Mouse (Mus musculus) cerebellum, adult 8-10 months (tissue): ENCODE results near the gene Gm5737.

Source experiments
- DNase-seq: peaks from one replicate; pipeline ENCODE4 v3.0.0; 2022

Gene Gm5737

DNA sequence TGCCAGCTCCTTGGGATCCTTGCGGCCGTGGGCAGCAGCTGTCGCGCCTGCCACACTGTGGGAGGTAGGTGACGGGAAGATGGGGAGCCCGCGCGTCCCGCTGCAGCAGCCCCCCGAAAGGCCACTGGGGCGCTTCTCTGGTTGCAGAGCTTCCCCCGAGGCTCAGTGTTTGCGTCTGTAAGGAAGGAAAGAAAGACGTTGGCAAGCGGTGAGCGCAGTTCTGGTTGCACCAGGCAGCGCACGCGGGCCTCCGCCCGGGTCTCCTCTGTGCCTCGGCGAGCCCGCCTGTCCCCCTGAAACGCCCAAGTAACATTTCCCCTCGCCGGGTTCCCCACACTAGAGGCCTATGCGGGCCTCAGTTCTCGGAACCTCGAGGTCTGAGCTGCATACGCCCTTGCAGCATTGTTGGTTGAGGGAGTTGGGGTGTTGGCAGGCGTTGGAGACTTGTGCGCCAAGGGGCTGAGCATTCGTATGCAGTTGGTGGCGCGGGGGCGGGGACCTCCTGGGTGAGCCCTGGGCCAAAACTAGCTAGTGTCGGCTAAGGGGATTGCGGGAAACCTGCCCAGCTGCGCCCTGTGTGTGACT, 31.0 kb downstream of the Gm5737 start:
- peak; percentile 82 for DNase-seq

DNA sequence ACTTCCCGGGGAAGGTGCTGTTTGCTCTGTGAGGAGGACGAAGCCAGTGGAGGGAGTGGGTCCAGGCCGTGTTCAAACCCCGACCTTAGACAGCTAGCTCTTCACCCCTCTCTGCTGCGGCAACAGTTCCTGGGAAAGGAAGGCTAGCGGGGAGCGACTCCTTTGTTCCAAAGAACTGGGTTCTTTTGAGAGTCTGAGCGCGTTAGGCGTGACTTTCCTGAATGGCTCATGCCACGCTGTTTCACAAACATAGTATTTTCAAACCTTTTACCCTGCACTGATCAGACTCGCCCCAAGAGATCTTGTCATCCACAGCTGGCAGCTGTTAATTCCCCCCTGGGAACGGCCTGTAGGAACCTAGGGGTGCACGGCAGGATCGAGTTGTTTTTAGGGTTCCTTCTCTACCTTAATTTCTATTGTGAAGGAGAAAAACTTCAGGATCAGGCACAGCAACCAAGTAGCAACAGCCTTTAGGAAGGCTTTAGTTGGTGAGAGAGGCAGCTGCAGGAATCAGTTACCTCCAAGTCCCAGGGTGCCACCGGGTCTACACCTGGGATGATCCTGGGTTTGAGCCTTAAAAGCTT, 31.8 kb downstream of the Gm5737 start:
- no peak for DNase-seq

DNA sequence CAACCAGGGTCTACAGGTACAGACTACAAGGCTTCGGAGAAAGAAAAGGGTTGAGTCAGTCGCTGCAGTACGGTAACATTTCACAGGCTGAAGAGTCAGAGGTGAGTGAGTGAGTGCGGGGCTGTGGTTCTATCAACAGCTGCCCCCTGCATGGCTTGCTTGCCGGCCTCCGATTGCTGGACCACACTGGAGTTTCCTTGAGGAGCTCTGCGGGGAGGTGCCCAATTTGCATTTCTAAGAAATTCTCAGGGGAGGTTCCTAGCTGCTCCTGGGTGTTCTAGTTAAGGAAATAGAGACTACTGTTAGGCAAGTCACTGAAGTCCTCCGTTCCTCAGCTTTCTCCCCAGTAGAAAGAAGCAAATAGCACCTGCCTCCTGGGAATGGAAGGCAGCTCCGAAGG, 32.5 kb downstream of the Gm5737 start:
- no peak for DNase-seq

DNA sequence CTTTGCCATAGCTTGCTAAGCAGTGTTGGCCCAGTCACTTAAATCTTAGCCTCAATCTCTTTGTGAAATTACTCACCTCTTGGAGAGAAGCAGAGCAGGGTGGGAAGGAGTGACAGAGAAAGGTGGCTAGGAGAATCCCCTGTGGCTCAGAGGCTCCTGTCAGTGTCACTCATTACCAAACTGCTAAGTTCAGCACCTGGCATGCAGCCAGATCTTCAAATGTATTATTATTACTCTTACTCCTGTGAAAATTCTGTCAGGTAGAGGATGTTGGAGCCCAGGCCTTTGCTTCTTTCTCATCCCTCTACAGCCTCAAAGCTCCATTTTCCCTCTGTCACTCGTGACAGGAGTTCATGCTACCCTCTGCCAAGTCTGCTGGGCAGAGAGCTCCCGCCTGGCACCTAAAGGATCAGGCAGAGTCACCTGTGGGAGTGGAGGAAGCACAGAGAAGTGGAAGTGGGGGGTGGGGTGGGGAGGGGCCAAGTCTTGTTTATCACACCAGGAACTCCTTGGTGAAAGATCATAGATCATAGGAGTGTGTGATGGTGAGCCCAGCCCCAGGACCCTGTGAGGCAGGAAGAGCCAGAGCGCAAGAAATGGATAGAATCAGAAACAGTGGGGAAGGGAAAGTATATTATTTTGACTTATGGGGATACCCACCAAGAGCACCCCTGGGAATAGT, 36.8 kb downstream of the Gm5737 start:
- DNase-seq, result no peak

DNA sequence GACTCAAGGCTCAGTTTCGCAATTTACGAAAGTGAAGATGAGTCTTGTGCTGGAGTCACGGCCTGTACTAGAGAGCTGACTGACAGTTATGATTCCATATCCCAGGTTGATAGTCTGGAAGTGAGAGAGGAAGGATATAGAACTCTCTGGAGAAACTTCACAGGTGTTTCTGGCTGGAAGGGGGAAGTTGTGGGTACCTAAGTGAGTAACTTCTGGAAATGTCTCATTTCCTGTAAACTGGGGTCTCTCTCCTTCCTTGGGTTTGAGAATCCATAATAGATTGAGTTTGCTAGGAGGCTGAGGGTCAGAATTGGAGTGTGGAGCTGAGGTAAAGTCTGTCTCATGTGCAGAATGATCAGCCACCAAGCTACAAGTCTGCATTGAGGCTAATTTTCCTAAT, 38.0 kb downstream of the Gm5737 start:
- DNase-seq, result no peak

DNA sequence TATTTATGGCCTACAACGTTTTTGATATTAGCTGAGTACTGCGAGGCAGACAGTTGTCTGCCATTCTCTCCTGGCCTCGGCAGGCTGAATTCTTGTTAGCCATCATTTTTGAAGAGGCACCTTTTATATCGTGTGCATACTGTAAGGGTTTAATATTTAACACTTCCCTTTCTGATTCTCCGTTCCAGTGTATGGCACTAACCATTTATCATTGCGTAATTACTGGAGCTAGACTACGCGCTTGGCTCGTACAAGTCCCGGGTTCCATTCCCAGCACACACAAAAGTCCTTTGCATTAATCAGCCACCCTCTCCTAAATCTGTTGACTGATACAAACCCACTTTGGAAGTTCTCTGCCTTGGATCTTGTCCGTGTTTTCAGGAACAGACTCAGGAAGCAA, 47.7 kb downstream of the Gm5737 start:
- DNase-seq, result no peak

DNA sequence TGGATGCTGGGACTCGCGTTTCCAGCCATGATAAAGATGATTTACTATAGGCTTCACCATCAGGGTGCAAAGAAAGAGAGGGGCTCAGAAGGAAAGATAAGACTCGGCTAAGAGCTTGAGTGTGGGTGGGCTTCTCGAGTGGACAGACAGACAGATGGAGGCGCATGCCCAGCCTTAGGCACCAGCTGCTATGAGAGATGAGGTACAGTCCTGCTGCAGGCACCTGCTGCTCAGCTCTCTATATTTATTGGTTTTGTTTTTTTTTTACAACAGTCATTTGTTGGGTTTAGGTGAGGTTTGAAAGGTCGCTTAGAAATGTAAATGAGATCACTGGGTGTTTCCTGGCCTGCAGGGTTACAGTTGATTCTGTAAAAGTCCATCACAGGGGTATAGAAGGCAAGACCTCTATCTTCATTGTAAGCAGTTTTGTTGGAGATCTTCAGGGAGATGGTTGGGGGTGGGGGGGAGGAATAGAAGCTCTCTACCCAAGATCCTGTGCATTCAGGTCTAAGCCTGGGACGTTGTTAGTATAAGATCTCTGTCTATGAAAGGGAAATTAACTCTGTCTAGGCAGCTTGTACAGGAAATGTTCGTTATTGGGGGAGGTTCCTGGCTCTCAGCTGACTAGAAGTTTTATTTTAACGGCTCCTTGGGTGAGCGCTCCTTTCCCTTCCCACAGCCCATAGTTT, 48.8 kb downstream of the Gm5737 start:
- DNase-seq, result no peak

DNA sequence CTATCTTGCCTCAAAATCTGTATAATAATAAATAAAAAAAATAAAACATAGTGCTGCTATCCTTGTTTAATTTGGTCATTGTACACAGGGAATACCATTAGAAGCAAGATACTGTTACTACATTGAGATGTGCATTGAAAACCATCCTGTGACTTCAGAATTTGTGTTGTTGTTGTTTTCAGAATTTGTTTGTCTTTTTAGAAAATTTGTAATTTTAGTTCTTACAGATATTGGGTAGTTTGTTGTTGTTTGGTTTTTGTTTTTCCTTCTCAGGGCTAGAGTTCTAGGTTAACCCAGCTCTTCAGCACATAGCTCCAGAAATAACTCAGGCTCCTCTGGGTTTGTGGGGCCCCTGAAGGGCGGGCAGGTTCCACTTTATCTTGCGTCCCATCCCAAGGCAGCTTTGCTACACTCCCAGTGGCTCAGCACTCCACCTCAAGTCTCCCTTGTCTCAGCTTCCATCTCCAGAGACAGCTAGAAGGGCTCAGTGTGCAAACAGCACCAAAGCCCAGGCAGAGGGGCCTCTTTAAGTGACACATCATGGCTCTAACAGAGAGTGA, 49.4 kb downstream of the Gm5737 start:
- no peak for DNase-seq

DNA sequence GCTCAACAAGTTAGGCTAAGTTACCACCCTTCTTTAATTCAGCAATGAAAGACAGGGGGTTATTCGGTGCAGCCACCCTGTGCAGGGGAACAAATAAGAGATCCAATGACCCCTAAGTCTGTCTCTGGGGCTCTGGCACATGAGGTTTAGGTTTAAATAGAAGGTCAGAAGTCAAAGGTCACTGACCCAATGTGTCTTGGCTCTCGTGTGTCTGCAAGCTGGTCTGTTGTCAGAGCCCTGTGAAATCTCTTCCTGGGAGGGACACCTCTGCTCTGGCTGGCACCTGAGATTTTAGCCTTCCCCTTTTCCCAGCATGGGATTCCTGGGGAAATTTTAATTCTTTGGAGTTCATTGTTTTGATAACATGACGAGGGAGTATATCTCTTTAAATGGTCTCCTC, 50.0 kb downstream of the Gm5737 start:
- no peak for DNase-seq

DNA sequence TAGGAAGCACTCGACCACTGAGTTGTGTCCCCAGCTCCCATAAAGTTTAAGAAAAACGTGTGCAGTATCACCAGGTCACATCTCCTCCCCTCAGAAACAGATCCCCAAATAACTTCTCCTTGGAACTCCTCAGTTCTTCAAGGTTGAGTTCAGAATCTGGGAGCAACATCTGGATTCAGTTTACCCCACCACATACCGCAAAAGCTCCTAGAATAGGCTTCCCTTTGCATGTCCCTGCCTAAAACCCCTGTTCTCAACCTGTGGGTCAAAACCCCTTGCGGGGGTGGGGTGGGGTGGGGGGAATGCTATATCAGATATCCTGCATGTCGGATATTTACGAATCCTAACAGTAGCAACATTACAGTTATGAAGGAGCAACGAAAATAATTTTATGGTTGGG, 50.5 kb downstream of the Gm5737 start:
- DNase-seq, result no peak

DNA sequence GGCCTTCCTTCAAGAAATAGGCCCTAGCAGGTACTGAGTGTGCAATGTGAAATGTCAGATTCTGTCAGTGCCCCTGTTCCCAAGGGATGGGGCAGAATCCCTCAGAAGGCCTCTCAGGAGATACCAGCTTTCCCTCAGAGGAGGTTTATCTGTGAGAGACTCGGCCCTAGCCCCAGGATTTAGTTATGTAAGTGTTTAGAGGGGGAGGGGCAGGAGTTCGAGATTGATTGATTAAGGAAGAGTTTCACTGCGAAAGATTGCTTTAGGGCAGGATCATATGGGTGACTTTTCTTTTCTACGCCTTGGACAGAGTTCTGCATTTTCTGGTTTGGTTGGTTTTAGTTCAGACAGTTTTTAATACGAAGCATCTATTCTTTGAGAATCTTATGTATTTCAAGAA, 51.3 kb downstream of the Gm5737 start:
- DNase-seq, result no peak

DNA sequence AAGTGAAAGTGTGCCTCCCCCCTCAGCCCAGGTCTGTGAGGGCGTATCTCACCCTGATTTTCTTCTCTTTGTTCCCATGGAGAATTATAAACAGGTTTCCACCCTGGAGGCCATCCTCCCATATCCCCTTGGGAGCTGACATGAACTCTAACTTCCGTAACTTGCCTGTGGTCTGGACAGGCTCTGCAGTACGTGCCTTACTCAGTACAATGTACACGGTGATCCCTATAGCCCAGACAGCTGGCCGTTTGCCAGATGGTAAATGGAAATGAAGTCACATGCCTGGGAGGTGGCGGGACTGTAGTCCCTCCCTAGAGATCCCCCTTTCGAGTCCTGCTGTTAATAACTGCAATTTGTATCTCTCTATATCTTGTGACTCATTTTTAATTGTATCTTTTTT, 52.9 kb downstream of the Gm5737 start:
- DNase-seq, result no peak

DNA sequence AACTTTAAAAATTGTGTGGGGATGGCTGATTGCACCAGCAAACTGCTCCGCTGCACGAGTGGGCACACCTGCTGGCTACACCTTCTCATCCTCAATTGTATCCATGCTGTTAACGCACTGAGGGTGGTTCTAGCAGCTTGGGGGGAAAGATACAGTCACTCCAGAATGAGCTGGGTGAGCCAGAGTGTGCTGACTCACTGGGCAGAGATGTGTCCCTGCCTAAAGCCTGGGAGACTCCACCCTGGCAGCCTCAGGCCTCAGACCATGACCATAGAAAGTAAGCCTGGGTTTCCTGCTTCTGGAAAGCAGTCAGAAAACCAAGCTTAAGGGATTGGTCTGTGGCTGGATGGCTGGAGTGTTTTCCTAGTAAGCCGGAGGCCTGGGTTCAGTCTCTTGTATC, 53.7 kb downstream of the Gm5737 start:
- no peak for DNase-seq

DNA sequence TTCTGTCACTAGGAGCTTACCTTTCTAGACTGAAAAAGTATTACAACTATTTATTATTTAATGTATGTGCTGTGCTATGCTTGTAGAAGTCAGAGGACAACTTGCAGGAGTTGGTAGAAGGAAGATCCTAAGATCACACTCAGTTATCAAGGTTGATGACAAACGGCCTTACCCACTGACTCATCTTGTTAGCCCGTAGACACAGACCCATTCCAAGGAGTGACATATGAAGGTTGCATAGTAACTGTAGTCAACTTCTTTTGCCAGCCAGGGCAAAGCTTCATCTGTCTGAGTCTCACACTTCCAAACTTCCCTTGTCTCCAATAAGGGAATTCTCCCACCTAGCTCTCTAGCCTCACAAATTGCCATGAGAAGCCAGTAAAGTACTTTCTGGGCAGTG, 54.5 kb downstream of the Gm5737 start:
- no peak for DNase-seq

DNA sequence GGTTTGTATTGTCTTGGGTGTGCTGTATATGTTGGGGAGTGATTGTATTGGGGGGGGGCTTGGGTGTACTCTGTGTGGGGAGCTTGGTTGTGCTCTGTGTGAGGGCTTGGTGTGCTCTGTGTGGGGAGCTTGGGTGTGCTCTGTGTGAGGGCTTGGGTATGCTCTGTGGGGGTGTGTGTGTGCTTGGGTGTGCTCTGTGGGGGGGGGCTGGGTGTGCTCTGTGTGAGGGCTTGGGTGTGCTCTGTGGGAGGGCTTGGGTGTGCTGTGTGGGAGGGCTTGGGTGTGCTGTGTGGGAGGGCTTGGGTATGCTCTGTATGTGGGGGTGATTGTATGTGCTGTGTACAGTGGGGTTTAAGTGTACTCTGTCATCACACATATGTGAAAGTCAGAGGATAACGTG, 55.6 kb downstream of the Gm5737 start:
- no peak for DNase-seq

DNA sequence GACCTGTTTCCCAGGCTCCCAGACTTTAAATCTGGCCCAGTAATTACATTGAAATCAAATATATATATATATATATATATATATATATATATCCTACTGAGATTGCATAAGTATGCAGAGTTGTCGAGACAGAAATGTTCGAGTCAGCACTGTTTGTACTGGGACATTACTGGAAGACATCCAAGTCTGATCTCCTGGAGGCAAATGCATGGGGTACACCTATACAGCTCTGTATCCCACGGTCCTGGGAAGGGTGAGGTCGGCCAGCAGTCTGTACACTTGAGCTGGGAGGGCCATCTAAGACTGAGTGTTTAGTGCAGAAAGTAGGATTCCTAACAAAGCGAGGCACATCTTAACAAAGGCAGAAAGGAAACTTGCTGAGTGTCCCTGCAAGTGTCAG, 57.7 kb downstream of the Gm5737 start:
- DNase-seq, result no peak

DNA sequence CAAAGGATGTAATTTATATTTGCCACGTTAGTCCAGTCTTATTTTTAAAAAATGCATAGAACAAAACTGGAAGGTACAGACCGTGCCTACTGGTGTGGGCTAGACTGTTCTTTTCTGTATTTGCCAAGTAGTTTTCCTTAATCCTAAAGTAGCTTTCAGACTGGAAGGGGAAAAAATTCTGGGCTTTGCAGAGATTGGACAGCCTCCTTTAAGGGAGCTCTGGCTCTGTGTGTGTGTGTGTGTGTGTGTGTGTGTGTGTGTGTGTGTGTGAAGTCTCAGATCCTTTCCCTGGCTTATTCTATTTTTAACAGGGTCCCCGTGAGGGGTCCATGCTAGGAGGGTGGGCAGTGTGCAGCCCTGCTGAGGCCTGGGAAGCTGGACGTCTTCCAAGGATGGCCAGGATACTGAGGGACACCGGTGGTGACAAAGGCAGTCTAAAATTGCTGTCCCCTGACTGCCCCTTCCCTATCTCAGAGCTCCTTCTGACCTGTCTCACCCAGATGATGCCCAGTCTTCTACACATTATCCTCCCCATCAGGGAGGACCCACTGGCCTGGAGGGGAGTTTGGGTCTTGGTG, 58.4 kb downstream of the Gm5737 start:
- no peak for DNase-seq

DNA sequence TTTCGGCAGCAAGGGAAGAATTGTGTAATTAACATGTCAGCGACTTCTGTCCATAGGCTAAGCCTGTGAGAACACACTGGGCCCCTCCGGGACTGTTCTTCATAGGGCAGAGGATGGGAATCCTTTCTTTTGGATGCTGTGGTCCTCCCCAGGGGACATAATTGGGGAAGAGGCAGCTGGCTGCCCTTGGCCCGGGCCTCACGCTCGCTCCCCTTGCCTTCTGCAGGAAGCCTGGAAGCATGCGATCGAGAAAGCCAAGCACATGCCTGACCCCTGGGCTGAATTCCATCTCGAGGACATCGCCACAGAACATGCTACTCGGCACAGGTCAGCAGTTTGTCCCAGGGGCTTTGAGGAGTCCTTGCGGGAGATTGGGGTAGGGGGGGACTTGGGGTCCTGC, 60.9 kb downstream of the Gm5737 start:
- DNase-seq, result no peak

DNA sequence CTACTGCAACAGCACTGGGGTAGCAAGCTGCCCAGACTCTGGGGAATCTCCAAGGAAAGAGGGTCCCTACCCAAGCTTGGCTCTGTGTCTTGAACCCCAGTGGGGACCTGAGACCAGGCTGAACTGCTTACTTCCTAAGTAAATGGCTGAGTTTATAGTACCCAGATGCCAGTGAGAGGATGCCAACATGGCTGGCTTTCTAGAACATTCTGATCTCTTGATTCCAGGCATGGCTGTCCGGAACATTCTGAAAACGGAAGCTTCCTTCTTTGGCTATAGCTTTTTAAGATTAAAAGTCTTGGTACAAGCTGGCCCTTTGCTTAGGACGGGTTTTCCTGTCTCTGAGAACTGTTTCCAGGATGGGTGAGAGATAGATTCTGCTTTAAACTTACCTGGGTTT, 61.9 kb downstream of the Gm5737 start:
- no peak for DNase-seq

DNA sequence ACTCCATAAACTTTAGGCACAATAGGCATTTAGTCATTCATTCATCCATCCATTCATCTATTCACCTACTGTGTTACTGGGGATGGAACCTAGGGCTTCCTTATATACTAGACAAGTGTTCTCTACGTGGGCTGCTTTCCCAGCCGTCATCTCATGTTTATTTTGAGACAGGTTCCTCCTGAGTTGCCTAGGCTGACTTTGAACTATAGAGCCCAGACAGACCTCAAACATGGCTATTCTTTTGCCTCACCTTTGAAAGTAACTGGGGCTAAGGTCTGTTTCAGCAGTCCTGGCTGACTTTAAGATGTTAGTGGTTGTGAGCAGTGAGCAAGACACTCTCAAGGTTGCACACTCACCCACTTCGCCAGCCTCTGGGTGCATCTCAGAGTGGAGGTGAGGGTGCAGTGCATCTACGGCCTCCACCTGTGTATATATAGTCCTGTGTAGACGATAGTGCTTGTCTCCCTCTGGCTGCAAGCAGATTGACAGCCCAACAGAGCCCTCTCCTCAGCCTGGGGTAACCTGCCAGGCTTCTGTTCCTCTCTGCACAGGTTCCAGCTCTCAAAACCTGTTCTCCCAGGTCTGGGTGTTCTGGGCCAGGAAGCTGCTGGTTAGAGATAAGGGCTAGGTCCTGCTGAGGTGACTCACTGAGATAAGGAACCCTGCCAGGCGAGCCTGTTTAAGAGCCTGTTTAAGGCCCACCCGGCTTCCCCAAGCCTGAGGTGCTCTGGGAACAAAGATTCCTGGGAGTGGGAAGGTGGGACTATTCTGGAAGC, 62.8 kb downstream of the Gm5737 start:
- no peak for DNase-seq

DNA sequence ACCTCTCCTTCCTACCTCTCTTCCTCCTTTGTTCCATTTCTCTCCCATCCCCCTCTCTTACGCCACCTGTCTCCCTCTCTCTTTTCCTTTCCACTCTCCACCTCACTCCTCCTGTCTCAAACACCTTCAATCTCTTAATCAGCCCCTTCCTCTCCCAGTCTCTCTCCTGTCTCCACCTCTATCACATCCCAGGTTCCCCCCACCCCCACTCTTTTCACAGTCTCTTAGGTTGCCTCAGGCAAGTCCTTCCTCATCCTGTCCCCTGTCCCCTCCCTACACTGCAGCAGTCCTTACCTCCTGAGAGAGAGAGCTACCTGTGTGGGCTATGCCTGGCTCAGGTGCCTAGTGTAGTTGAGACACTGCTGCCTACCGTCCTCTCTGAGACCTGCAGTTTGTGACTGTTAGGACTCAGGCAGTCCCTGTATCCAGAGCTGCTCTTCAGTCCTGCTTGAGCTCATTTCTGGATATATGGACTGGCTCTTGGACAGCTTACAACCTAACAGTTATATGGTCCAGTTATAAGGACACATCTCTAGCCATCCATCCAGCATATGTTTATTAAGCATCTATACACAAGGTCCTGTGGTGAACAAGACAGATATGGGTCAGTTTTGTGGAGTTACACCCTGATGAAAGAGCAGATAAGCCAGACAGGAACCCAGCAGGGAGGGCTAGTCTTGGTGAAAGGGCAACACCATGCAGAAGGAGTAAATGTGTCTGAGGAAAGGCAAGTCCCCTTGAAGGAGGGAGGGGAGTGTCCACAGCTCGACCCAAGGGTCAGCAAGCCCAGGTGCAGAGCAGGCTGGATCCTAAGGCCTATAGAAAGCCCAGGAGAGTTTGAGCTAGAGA, 63.6 kb downstream of the Gm5737 start:
- DNase-seq, result no peak

DNA sequence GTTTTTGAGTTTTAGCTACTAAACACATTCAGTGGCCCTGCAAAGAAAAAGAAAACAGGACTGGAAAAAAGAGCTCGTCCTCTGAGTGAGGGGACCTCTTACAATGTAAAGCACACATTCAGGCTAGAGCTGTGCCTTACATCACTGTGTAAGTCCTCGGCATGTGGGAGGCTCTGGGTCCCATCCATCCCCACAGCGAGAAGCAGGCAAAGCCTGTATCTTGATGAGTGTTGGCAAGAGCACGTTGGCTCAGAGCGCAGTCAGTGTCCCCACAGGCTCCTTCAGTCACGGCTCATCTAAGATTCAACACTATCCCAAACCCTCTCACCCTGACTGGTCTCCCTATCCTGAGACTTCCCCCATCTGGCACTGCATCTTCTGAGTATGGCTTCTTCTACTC, 66.1 kb downstream of the Gm5737 start:
- DNase-seq, result no peak
